Mouse (Mus musculus) lung, embryonic 15.5 days (tissue): ENCODE results near the gene Sept8. TPM values are rescaled to one million over a fixed set of nuclear protein-coding genes. Genes with fewer than 3 reads are reported as not detected.

Experiments
- ATAC-seq: fragments of 200-750 bp; cut with Nextera tagmentation; 2 replicates; pipeline ENCODE4 v1.8.0; 2017; ENCODE audit warnings: moderate number of reproducible peaks, borderline replicate concordance; ENCODE audit not compliant: low FRiP score, low TSS enrichment; ENCODE audit errors: extremely low read depth
- H3K27ac ChIP-seq: fragments of 300-500 bp; sonication (generic); 2 replicates; pipeline ENCODE4 v1.5.1; 2015; ENCODE audit warnings: moderate library complexity, mild to moderate bottlenecking, inconsistent platforms
- H3K27me3 ChIP-seq: fragments of 300-500 bp; sonication (generic); 2 replicates; pipeline ENCODE4 v1.6.1; 2015; ENCODE audit warnings: inconsistent platforms
- H3K36me3 ChIP-seq: fragments of 300-500 bp; sonication (generic); 2 replicates; pipeline ENCODE4 v1.6.1; 2015; ENCODE audit warnings: inconsistent platforms
- H3K4me1 ChIP-seq: fragments of 300-500 bp; sonication (generic); 2 replicates; pipeline ENCODE4 v1.6.1; 2015; ENCODE audit warnings: inconsistent platforms
- H3K4me2 ChIP-seq: fragments of 300-500 bp; sonication (generic); 2 replicates; pipeline ENCODE4 v1.6.1; 2015; ENCODE audit warnings: inconsistent platforms, mild to moderate bottlenecking, moderate library complexity
- H3K4me3 ChIP-seq: fragments of 300-500 bp; sonication (generic); 2 replicates; pipeline ENCODE4 v1.5.1; 2015; ENCODE audit warnings: mild to moderate bottlenecking, inconsistent platforms
- H3K9ac ChIP-seq: fragments of 300-500 bp; sonication (generic); 2 replicates; pipeline ENCODE4 v1.6.1; 2015; ENCODE audit warnings: inconsistent platforms
- H3K9me3 ChIP-seq: fragments of 300-500 bp; sonication (generic); 2 replicates; pipeline ENCODE4 v1.6.1; 2016; ENCODE audit warnings: inconsistent platforms
- WGBS: fragments of 180-500 bp; shearing (Covaris S2); methylation state at CpG from one replicate; pipeline ENCODE4 v1.1.7; 2015; 5-methylcytosine and 5-hydroxymethylcytosine counted together
- polyA plus RNA-seq: library from polyadenylated mRNA; unstranded; fragments of >200 nt; fragmentation: Nextera tagmentation; extraction: Ambion mirVana; gene quantifications from 2 replicates; pipeline ENCODE4 v1.2.1, GENCODE M21; 2015

The Sept8 gene
- polyA plus RNA-seq, 1 experiment from 2014 or later: 25.1 TPM

DNA sequence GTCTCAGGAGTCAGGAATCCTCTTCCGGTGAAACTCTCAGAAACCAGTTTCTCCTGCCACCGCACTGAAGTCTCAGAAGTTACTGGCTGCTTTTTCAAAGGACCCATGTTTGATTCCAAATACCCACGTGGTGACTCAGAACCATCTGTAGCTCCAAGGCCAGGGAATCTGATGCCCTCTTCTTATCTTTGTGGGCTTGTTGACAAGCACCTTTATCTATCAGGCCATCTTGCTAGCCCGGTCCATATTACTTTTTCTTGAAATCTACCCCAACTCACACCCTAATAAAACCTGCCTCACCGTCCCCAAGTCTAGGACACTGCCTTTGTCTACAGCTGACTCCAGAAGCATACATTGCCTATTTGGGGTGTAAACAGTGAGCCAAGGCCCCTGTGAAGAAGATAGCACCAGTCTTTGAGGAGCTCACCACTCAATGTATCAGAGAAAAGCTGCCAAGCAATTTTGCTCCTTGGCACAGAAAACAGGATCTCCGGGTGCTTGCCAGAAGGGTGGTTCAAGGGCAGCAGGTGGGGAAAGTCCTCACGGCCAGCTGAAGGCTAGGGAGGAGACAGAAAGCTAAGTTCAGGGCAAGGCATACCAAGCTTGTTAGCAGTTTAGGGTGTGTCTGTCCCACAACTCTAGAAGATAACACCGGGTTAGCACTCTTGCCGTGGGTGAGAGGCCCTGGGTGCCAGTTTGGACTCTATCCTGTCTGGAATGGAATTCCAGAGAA is 35.7 kb upstream of the Sept8 start:
- Histone ChIP-seq H3K27me3 (peaks cover 66% of the 10 kb centered on the region), H3K4me1 (peaks cover 27% of the 10 kb centered on the region), H3K4me3 (no peak overlapping the region), H3K4me2 (no peak overlapping the region), H3K9ac (no peak overlapping the region), H3K36me3 (no peaks in the 10 kb centered on the region), H3K27ac (no peak overlapping the region), H3K9me3 (no peaks in the 10 kb centered on the region)
- ATAC-seq: peak; percentile 26; the same call in 1 of the 2 replicates
- 49% methylated on average over 9 of the region's 9 CpGs for WGBS

DNA sequence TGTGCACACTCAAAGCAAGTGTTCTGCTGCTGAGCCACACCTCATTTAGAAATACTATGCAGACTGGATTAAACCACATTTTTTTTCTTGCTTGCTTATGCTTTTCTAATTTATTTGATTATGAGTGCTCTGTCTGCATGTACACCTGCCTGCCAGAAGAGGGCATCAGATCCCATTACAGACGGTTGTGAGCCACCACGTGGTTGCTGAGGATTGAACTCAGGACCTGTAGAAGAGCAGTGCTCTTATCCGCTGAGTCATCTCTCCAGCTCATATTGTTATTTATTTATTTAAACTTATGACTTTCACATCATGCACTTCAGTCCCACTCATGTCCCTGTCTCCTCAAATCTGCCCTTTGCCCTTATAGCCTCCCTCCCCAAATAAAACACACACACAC is 33.3 kb upstream of the Sept8 start:
- no peaks in the 10 kb centered on the region for H3K9me3 ChIP-seq
- peaks cover 42% of the 10 kb centered on the region for H3K27me3 ChIP-seq
- no peak for ATAC-seq
- no peak overlapping the region for H3K9ac ChIP-seq
- 44% methylated on average over 3 of the region's 3 CpGs for WGBS
- no peak overlapping the region for H3K27ac ChIP-seq
- no peak overlapping the region for H3K4me2 ChIP-seq
- no peaks in the 10 kb centered on the region for H3K36me3 ChIP-seq
- peaks cover 9% of the 10 kb centered on the region for H3K4me1 ChIP-seq
- no peak overlapping the region for H3K4me3 ChIP-seq

DNA sequence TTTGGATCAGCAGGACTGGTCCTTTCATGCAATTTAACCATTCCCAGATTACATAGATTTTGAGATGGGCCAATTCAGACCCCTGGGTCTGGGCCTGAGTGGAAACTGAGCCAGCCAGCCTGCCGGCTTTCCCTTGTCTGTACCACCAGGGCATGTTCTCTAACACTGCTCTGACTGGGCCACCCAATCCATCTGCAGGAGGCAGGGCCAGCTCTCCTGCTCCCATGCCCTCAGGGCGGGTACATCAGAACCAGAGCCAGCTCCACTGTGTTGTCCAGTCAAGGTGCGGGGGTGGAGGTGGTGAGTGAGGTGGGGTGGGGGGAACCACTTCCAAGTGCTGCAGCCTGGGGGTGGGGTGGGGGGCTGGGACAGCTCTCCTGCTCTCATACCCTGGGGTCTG is 32.7 kb upstream of the Sept8 start:
- Histone ChIP-seq H3K27ac (no peak overlapping the region), H3K9me3 (no peaks in the 10 kb centered on the region), H3K4me2 (no peak overlapping the region), H3K36me3 (no peaks in the 10 kb centered on the region), H3K4me3 (no peak overlapping the region), H3K9ac (no peak overlapping the region), H3K4me1 (peaks cover 9% of the 10 kb centered on the region), H3K27me3 (peaks cover 36% of the 10 kb centered on the region)
- WGBS: 58% methylated on average over 3 of the region's 3 CpGs
- no peak for ATAC-seq

DNA sequence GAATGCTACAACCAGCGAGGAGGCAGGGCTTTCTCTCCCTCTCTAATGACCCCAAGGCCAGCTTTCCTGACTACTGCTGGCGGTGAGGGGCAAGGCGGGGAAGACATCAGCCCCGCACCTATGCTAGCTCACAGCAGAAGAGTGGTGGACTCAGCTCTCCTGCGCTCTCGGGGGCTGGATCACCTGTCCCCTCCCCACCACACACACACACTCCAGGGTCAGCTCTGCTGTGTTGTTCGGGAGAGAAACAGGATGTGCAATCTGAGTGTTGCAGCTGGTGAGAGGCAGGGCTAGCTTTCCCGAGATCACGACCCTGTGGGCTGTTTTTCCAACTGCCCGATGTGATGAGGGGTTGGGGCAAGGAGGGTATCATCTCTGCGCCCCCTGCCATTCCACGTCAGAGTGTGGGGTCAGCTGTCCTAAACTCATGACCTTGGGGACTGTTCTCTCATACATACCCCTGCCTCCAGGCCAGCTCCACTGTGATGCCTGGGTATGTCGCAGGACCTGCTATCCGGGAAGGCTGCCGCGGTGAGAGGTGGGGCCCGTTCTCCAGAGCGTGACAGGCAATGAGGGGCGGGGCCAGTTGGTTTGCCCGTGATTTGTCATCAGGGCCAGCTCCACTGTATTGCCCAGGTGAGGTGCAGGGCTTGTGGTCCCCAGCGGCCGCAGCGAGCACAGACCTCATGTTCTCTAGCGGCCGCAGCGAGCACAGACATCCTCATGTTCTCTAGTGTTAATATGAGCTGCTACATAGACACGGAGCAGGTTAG is 32.0 kb upstream of the Sept8 start:
- peak overlapping the region; percentile 51 for H3K4me2 ChIP-seq
- WGBS: 7% methylated on average over 27 of the region's 27 CpGs
- H3K9me3 ChIP-seq: no peaks in the 10 kb centered on the region
- no peak overlapping the region for H3K9ac ChIP-seq
- peaks cover 9% of the 10 kb centered on the region for H3K4me1 ChIP-seq
- no peaks in the 10 kb centered on the region for H3K36me3 ChIP-seq
- no peak overlapping the region for H3K27ac ChIP-seq
- peaks cover 29% of the 10 kb centered on the region for H3K27me3 ChIP-seq
- H3K4me3 ChIP-seq: peak overlapping the region; percentile 17; the same call in 1 of the 2 replicates
- no peak; the same call in 1 of the 2 replicates for ATAC-seq

DNA sequence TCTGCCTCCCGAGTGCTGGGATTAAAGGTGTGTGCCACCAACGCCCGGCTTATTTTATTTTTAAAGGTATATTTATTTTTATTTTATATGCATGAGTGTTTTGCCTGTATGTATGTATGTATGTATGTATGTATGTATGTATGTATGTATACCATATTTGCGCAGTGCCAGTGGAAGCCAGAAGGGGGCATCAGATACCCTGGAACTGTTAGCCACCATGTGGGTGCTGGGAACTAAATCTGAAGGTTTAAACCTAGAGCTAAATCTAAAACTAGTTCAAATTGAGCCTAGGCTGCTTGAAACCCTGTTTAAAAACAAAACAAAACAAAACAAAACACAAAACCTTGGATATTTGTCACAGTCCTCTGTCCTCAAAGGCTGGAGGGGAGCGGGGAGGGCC is 30.1 kb upstream of the Sept8 start:
- Histone ChIP-seq H3K4me2 (no peak overlapping the region), H3K4me1 (peaks cover 9% of the 10 kb centered on the region), H3K4me3 (no peak overlapping the region), H3K36me3 (no peaks in the 10 kb centered on the region), H3K9me3 (no peaks in the 10 kb centered on the region), H3K9ac (no peak overlapping the region), H3K27ac (no peak overlapping the region), H3K27me3 (peaks cover 23% of the 10 kb centered on the region)
- 94% methylated on average over 5 of the region's 5 CpGs for WGBS
- no peak for ATAC-seq

DNA sequence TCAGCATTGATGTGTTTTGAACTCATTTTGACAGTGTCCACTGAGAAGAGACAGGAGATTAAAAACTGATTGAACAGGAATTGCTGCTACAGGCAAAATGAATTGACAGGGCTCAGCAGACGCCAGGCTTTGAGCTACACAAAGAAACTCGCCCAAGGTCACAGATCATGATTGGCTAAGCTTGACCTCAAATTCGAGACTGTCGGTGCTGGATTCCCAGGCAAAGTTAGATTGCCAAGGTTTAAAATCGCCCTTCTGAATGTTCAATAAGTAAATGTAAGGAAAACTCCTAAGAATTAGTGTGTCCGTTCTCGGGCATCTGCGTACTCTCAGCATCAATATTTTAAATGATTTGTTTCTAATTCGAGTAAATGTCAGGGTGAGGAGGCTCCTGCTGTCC is 29.6 kb upstream of the Sept8 start:
- Histone ChIP-seq H3K4me3 (no peak overlapping the region), H3K27ac (no peak overlapping the region), H3K4me1 (peaks cover 9% of the 10 kb centered on the region), H3K9me3 (no peaks in the 10 kb centered on the region), H3K36me3 (no peaks in the 10 kb centered on the region), H3K27me3 (peaks cover 23% of the 10 kb centered on the region), H3K9ac (no peak overlapping the region), H3K4me2 (no peak overlapping the region)
- WGBS: 80% methylated on average over 9 of the region's 9 CpGs
- no peak for ATAC-seq

DNA sequence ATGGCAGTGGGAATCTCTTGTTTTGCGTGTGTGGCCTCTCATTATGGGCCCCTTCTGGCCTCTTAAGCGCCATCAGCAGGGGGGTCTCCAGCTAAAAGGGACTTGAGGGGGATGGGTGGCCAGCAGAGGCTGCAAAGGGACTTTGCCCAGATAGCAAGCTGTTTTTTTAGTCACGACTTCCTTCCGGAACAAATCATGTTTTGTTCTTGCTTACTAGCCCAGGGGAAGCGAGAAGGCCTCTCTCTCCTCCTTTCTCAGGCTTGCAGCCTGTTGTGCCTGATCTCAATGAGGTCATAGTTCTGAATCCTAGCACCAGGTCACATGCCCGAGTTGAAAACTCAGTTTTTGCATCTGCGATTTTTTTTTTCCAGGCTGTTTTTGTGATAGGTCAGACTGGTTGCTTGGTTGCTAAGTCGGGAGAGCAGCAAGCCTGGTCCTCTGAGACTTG is 27.1 kb upstream of the Sept8 start:
- Histone ChIP-seq H3K27ac (no peak overlapping the region), H3K4me2 (no peak overlapping the region), H3K9me3 (no peaks in the 10 kb centered on the region), H3K4me1 (peaks cover 6% of the 10 kb centered on the region), H3K27me3 (peaks cover 12% of the 10 kb centered on the region), H3K9ac (no peak overlapping the region), H3K36me3 (no peaks in the 10 kb centered on the region), H3K4me3 (no peak overlapping the region)
- WGBS: 33% methylated on average over 8 of the region's 8 CpGs
- ATAC-seq: no peak

DNA sequence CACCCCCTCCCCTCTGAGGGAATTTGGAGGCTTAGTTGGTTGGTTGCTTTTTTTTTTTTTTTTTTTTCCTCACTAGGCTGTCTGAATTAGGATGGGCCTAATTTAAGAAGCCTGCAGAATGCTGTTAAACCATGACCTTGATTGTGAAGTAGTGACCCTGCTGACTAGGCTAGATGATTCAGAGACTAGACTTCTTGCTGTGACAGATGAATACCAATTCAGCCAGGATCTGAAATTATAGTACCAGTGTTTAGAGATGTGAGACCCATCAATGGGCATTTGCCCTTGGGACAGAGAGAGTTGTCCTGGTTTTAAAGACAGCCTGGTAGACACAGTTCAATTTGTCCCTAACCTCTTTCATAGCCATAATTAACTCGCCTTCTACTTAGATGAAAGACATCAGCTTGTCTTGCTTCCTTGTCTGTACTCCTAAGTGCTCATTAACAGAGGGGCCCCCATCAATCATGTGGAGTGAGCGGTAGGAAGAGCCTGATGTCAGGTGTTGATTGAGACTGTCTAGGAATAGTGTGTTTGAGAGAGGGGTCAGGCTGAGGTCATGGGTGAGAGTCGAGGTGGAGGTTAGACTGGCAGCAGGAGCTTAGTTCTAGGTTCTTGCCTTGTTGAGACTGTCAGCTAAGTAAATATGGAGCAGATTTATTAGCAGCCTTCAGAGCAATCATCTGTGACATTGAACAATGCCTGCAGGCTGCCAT is 25.7 kb upstream of the Sept8 start:
- no peak overlapping the region for H3K27ac ChIP-seq
- no peaks in the 10 kb centered on the region for H3K4me1 ChIP-seq
- no peaks in the 10 kb centered on the region for H3K36me3 ChIP-seq
- no peaks in the 10 kb centered on the region for H3K9me3 ChIP-seq
- no peak overlapping the region for H3K4me3 ChIP-seq
- H3K4me2 ChIP-seq: no peak overlapping the region
- no peak for ATAC-seq
- no peaks in the 10 kb centered on the region for H3K27me3 ChIP-seq
- WGBS: 33% methylated on average over 3 of the region's 3 CpGs
- H3K9ac ChIP-seq: no peak overlapping the region

DNA sequence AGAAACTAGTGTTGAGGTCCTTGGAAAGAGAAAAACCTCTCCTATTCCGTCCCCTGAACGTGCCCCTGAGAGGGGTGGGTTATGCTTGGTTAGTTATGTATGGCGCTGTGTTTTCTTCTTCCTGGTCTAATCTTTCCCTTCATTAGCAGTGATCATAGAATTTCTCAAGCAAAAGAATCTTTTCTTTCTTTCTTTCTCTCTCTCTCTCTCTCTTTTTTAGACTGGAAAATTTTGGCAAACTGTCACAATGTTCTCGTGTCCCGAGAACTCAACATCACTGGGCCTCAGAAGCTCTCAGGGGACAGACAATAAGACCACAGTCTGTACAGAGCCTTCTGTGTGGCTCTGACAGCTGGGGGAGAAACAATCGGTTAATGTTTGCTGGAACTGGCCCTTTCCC is 23.6 kb upstream of the Sept8 start:
- ATAC-seq: no peak
- no peak overlapping the region for H3K4me2 ChIP-seq
- 48% methylated on average over 6 of the region's 6 CpGs for WGBS
- H3K36me3 ChIP-seq: no peaks in the 10 kb centered on the region
- H3K27me3 ChIP-seq: no peaks in the 10 kb centered on the region
- H3K27ac ChIP-seq: no peak overlapping the region
- H3K9me3 ChIP-seq: no peaks in the 10 kb centered on the region
- H3K4me1 ChIP-seq: peaks cover 1% of the 10 kb centered on the region; the same call in 1 of the 2 replicates
- H3K9ac ChIP-seq: no peak overlapping the region
- H3K4me3 ChIP-seq: no peak overlapping the region

DNA sequence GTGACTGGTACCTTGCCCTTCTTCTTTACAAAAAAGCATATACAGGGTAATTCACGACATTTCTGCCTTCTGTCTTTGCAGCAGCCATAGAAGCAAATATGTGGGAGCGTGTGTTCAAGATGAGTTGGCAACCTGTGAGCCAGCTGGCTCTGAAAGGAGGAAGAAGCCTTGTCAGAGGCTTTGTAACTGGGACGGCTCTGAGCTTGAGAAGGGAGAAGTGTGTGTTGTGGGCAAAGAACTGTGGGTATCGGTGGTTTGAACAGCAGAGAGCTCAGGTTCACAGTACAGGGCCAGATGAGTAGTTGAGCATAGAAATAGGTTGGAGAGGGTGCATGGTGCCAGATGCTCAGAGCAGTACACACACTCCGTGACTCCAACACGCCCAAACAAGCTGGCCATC is 22.1 kb upstream of the Sept8 start:
- H3K4me2 ChIP-seq: no peak overlapping the region
- H3K9ac ChIP-seq: no peak overlapping the region
- H3K27me3 ChIP-seq: no peaks in the 10 kb centered on the region
- no peak overlapping the region for H3K27ac ChIP-seq
- H3K36me3 ChIP-seq: no peaks in the 10 kb centered on the region
- H3K4me1 ChIP-seq: peaks cover 7% of the 10 kb centered on the region; the same call in 1 of the 2 replicates
- no peak overlapping the region for H3K4me3 ChIP-seq
- no peak for ATAC-seq
- WGBS: 74% methylated on average over 6 of the region's 6 CpGs
- H3K9me3 ChIP-seq: no peaks in the 10 kb centered on the region

DNA sequence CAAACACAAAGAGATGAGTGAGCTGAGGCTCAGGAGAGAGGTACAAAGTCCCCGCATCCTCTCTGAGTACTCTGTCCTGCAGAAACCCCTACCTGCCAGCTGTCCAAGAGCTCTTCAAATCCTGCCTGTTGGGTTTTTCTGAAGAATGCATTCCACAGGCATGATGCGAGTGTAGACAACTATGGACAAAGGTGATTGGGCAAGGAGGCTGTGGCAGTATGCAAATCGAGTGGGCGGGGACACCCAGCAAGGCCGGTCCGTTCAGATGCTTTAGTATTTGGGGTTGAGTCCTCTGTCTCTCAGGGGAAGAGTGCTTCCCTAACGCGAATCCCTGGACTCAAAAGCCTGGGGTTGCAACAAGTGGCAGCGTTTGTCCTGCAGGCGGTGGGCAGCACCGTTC is 18.5 kb upstream of the Sept8 start:
- Histone ChIP-seq H3K9me3 (no peaks in the 10 kb centered on the region), H3K36me3 (no peaks in the 10 kb centered on the region), H3K27me3 (no peaks in the 10 kb centered on the region), H3K27ac (no peak overlapping the region), H3K4me1 (peaks cover 7% of the 10 kb centered on the region; the same call in 1 of the 2 replicates), H3K4me2 (peak overlapping the region; percentile 35), H3K4me3 (no peak overlapping the region), H3K9ac (no peak overlapping the region)
- ATAC-seq: peak; percentile 81
- WGBS: 7% methylated on average over 11 of the region's 11 CpGs
